Mouse (Mus musculus) thymus, postnatal 36 days (tissue): ENCODE data around the gene Pkn3.
"Not testable (repeated sequence)": the region's sequence is repeated elsewhere in the genome, so short reads cannot be mapped to it uniquely, and the experiment has no call there.

Experiments used
- DNase-seq, 2 experiments: peaks; one replicate each; pipeline ENCODE4 v3.0.0; 2022; ENCODE audit warnings: mixed read lengths in 2 of 2

Gene Pkn3

DNA sequence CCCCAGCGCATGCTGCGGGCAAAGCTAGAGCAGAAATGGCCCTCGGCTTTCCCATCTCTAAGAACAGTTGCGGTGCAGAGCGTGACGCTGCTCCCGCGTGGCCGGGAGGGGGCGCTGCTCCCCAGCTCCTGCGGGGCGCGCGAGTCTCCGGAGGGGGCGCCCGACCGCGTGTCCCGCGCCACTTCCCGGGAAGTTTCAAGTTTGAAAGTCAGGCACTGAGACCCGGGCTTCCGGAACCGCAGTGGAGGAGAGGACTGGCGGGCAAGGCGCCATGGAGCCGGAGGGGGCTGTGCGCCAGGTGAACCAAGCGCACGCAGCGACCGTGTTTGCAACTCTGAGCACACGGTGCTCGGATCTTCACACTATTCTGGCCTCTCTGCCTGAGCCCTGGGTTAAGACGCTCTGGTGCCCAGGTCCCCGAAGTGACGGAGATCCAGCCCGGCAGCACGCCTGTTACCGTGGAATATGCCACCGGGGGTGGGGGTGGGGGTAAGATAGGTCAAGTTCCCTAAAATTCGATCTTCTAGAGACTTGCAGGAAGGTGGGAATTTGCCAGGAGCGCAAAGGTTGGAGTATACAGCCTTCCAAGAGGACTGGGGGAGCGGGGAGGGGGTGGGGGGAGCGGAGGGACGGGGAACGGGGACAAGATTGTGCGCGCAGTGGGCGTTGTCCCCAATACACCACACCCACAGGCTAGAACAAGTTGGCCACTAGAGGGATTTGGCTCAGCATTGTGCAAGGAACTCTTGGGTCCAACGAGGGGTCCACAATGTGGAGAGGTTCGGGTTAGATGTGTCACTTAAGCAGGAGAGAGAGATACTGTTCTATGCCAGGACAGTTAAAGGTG is at the start of gene Pkn3:
Pkn3 (plus strand) TSS at position 183 of the 847 bp plus-strand sequence.
- DNase-seq, result peak; percentile 78 to 81

DNA sequence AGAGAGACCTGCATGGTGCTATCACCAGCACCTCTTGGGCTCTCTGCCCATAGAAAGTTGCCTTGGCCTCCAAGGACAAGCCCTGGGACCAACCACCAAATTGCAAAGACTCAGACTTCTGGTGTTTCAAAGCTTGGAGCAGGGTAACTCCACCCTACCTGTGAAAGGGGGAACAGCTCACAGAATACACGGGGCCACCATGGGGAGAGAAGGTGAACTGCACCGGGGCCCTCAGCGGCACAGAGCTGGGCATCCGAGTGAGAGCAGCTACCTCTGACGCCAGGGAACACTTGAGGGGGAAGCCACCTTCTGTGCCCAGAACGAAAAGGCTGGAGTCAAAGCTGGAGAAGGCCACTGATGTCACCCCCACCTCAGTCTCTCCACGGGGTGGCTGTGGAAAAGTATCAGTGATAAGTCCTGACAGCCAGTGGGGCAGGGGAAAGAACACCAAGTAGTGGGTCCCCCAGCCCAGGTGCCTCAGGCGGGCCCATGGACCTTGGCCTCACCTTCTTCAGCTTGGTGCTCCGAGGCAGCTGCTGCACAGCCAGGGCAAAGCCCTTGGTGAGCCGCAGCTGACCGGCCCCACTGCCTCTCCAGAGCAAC is 45.1 kb upstream of the Pkn3 start:
- DNase-seq, result peak in 1 of 2 experiments; percentile 25

DNA sequence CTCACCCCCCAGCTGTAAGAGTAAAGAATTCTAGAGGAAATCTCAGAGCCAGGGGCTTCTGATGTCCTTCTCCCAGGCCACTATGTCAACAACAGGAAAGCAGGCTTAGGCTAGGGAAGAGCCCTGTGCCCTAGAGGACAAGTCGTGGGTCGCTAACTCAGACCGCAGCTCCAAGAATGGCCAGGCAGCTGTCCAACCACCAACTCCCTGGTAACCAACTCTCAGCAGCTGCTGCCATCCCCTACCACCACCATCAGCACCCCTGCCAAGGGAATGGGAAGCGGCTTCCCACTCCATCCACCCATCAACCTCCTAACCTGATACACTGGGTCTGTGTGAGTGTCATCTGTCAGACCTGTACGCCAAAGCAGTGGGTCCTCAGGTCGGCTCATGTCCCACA is 44.5 kb upstream of the Pkn3 start:
- no peak for DNase-seq

DNA sequence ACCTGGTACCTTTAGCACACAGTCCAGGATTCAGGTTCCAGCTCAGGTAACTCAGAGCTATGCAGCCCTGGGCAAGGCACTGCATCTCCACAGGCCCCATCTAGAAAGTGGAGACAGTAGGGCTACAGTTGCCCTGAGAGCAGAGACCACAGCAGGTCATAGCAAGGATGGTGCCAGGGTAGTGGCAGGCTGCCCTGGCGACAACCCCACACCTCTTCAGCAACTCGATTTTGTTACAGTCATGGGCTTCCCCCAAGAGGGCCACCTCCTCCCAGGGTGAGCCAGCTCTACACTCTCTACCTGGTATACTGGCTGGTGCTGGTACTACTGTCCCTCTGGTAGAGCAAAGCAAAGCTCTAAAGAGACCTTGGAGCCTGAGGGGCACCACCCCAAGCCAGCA is 39.7 kb upstream of the Pkn3 start:
- DNase-seq, result no peak

DNA sequence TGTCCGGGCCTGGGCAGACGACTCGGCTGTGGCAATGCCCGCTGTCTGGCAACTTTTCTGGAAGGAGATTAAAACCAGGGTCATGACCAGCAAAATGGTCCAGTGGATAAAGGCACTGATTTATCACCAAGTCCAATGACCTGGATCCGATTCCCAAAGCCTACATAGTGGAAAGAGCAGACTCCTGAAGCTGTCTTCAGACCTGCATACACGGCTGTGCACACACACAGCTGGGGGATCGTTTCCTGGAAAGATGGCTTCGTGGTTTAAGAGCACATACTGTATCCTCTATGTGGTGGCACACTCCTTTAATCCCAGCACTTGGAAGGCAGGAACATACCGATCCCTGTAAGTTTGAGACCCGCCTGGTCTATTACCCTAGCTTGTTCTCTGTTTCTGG is 39.1 kb upstream of the Pkn3 start:
- DNase-seq, result no peak

DNA sequence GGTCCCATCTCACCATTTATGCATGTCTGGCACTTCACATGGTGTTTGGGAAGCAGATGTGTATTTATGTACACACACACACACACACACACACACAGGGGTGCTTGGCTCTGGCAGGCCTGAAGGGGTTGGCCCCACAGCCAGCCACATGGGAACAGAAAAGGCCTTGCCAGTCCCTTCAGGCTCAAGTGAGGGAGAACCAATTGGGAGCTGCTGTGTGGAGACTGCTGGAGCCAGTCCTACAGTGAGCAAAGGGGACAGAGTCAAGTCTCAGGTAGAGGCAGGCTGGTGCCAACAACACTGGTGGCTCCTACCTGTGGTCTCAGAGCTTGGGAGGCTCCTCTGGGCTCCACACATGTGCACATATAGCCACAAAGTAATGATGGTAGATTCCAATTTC is 37.8 kb upstream of the Pkn3 start:
- no peak for DNase-seq

DNA sequence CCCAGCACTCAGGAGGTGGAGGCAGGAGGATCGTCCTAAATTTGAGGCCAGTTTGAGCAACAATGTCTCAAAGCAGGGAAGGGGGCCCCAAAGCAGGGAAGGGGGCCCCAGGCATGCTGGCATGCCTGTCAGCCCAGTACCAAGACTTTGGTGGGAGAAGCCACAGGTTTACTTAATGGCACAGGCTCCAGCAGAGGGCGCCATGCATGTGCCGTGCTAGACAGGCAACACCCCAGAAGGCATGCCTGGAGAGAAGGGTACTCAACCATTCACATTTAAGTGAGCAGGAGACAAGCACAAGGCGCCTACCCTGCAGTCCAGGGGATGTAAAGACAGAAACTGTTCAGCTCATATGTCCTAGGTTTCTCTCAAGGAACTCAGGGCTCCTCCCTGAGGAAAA is 35.0 kb upstream of the Pkn3 start:
- DNase-seq, result peak; percentile 80 to 81

DNA sequence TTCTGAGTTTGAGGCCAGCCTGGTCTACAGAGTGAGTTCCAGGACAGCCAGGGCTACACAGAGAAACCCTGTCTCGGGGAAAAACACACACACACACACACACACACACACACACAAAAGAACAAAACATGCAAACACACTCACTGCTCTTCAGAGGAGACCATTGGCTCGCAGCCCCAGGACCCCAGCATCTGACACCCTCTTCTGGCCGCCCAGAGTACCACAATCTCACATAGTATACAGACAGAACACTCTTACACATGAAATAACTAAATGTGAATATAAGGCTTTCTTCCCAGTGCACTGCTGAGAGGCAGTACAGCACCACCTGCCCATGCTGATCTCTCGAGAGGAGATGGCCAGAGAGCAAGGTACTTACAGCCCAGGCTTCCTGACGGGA is 32.9 kb upstream of the Pkn3 start:
- DNase-seq, result no peak

DNA sequence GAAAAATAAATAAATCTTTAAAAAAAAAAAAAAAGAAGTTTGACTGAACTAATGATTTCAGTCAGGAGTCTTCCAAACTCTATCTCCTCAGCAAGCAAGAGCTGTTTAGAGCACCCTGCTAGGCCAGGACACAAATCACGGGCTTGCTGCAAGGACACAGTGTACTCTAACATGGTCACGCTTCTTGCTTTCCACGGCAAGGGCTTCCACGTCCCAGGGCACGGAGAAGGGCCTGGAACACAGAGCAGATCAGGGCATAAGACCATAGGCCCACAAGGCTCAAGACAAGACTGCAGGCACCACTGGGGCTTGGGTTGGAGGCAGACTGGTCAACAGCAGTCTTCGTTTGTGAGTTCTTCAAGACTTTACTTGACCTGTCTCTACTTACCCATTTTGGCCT is 30.4 kb upstream of the Pkn3 start:
- DNase-seq, result no peak

DNA sequence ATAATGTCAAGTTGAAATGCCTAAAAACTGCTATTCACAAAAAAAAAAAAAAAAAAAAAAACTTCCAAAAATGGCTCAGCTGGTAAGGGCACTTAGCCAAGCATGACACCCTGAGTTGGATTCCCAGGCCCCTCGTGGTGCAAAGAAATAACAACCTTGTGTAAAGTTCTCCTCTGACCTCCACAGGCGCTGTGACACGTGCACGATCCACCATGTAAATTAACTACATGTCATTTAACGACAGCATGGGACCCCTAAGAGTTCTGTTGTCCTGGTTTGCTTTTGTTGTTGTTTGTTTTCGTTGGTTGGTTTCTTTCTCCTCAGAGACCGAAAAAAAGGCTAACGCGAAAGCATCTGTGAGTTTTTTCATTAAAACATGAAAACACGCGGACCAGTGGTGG is 29.4 kb upstream of the Pkn3 start:
- DNase-seq, result no peak

DNA sequence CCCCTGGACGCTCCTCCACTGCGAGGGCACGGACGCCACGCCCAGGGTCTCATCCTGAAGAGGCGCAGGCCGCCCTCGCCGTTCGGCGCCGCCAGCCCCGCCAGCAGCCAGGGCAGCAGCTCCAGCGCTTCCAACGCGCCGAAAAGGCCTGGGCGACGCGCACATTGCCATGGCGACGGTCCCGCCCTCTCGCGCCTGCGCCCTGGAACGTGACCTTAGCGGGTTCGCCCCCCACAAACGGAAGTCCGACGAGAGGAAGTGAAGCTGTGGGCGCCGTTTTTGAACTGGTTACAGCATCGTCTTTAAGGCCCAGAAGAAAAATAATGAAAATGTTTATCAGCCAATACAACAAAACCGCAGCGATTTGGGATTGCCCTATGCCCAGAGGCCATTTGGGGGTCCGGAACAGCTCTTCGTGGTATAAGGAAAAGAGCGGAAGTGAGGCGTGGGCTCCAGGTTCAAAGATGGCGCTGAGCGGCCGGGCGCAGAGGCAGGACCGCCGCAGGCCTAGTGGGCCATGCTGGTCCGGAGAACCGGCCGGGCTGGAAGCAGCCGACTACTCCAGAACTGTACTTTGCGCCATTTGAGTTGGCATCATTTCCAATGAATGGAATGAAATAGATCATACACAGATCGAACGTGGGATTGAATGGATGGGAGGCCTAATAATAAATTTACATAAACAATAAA is 28.6 kb upstream of the Pkn3 start, which contains the start of gene Wdr34:
Wdr34 (minus strand) TSS at position 183 of the 690 bp plus-strand sequence.
- peak; percentile 98 for DNase-seq

DNA sequence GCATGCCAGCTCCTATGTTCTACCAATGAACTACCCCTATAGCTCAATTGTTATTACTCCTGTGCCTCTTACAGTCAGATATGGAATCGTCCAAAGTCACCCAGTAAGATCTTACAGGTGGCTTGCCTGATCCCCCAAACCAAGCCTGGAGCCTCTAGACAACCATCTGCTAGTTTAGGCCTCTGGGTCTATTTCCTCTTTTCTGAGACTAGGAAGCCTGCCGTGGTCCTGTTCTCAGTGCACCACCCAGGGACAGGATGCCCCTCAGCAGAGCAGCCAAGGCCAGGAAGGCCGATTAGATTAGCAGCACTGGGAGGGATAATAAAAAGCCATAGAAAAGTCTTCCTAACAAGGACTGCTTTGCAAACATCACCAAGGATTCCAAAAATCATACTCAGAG is 27.7 kb upstream of the Pkn3 start:
- no peak for DNase-seq

DNA sequence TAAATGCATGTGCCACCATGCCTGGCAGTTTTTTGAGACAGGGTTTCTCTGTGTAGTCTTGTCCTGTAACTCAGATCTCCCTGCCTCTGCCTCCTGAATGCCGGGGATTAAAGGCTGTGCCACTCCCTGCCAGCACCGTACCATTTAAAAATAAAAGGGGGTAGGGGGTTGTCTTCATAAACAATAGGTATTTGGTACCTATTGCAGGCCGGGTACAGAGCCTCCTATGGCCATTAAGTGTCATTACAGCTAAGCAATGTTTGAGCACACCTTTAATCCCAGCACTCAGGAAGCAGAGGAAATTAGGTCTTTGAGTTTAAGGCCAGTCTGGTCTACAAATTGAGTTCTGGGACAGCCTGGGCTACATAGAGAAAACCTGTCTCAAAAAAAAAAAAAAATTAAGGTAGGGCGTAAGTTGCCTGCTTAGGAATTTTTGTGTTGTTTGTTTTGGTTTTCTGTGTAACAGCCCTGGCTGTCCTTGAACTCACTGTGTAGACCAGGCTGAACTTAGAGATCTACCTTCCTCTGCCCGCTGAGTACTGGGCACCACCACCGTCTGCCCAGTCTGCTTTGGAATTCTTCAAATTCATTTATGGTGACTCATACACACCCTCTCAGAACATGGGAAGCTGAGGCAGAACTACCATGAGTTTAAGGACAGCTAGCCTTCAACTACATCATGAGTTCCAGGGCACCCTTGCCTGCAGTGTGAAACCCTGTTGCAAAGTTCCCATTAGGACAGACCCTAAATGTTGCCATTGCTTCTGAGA is 25.3 kb upstream of the Pkn3 start:
- DNase-seq, result no peak

DNA sequence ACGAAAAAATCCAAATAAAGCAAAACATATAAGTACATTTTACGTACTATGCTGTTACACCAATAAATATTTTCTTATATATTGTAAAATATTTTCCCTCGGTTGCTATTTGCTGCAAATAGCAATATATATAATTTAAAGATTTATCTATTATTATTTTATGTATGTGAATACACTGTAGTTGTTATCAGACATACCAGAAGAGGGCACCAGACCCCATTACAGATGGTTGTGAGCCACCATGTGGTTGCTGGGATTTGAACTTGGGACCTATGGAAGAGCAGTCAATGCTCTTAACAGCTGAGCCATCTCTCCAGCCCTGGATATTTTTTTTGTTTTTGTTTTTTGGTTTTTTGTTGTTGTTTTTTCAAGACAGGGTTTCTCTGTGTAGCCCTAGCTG is 22.2 kb upstream of the Pkn3 start:
- not testable (repeated sequence) for DNase-seq

DNA sequence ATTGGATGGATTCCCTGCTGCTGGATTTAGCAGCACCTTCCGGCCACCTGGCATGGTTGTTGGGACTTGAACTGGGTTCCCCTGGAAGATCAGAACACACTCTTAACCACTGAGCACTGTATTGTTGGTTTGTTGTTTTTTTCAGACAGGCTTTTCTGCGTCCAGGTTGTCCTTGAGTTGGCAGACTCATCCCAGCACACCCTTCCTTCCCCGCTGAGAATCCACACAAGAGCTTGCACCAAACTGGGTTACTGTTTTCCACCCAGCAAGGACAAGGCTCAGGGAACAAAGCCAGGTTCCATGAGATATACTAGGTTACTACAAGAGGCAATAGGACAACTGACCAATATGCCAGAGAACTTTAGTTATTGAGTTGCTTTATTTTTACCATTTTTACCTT is 20.7 kb upstream of the Pkn3 start:
- DNase-seq, result no peak

DNA sequence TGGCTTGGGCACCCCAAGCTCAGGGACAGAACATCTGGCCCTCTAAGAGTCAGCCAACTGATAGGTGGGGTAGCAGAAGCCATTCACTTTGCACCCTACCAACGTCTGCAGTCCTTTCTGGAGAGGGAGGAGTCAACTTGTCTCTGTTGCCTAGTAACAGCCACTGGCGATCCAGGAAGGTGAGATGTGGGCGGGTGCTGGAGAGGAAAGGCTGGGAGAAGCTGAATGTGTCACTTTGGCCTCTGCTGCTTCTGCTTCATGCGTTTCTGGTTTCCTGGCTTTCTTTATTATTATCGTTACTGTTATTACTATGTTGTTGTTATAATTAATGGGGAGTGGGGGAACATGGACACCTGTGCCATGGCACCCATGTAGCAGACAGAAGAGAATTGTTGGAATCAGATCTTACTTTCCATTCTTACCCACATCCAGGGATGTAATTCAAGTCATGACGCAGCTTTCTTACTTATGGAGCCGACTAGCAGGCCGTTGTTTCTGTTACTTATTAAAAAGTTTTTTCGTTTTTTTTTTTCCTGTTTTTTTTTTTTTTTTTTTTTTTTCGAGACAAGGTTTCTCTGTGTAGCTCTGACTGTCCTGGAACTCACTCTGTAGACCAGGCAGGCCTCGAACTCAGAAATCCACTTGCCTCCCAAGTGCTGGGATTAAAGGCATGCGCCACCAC is 20.1 kb upstream of the Pkn3 start, which contains the start of gene Set:
Set (plus strand) TSS at position 156 of the 682 bp plus-strand sequence.
- DNase-seq, result no peak

DNA sequence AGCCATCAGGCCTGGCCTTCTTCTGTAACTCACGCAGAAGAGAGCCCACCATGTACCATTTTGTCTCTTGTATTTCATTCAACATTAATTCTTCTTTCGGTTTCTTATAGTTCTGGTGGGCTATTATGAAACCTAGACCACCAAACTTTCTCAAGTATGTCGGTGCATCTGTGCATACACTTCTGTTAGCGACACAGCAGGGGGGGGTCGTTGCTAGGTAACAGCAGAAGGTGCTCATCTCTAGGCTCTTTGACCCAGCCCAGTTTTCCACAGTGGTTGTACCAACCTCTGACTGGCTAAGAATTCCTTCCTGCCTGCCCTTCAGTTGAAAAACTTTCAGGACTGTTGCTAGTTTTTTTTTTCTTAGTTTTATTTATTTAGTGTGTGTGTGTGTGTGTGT is 19.1 kb upstream of the Pkn3 start:
- DNase-seq, result no peak

DNA sequence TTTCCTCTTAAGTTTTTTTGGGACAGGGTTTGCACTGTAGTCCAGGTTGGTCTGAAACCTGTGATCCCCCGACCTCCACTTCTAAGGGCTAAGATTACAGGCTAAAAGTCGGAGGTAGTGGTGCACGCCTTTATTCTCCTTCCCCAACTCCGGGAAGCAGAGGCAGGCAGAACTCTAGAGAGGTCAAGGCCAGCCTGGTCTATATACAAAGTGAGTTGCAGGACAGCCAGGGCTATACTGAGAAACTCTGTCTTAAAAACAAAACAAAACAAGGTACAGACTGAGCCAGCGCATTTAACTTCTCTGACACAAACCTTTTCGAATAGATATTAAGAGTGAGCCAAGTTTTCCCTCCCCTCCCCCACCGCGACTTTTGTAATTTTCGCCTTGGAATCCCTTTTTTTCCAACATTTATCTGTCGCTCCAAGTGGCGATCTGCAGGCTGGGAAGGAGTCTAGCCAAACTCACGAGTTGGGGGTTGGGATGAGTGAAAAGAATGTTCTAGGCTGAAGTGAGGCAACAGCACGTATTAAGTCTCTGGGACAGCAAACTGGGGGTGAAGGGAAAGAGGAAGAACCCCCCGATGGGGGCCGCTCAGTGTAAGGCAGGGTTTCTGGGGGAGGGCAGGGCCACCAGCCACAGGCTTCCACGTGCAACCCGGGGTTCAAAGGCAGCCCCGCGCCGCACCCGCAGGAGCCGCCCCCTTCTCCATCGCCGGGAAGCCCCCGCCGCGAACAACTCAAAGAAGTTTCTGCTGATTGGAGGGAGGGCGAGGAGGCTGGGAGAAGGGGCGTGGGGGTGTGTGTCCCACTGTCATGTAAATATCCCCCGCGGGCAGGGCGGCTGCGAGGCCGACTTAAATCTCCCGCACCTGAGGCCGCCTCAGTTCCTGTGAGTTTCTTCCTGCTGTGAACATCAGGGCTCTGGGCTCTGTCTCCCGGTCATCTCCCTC is 16.0 kb upstream of the Pkn3 start:
- peak; percentile 69 to 83 for DNase-seq

DNA sequence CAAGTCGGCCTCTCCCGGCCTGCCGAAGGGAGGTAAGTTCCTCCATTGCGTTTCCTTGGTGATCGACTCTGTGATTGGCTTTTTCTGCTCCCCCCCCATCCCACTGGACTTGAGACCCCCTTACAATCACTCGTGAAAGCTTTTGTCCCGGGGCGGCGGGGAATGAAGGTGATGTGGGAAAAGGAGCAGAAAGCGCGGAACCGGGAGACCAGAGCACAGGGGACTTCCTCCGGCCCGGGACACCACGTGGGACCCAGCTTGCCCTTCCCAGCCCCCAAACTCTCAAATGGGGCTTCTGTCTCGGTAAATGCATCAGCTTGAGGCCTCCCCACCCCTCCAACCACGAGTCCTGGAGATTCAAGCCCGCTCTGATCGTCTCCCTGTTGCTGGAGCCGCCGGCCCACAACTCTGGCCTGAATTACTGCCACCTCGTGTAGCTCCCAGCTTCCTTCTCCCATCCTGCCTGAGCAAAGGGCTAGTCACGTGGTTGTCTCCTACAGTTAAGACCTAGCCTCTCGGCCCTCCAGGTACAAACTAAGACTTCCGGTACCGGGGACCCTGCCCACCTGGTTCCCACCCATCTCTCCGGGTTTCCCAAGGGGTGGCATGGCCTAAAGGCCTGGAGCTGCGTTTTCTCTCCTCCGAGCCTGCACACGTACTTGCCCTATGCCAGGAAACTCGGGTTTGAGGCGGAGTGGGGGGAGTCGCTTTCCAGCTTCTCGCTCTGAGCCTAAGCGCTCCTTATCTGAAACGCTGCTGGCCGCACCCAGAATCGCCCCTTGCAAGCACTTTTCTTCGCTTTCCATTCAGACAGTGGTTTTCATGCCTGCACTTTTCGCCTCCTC is 15.0 kb upstream of the Pkn3 start:
- peak; percentile 57 for DNase-seq

DNA sequence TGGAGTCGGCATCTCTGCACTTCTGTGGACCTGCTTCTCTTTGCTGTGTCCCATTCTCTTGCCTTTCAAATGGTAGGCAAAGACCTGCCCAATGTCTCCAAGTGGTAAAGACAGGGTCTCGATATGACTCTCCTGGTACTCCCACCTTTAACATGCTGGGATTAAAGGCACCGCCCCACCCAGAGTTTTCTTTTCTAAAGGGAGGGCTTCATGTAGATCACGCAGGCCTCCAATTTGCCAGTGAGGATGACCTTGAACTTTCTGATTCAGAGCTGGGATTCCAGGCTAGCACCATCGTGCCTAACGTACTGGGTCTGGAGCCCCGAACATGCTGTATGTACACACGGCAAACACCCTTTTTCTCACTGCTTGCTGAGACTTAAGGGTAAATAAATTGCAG is 14.2 kb upstream of the Pkn3 start:
- DNase-seq, result no peak
